Mouse (Mus musculus): Measurements from ENCODE around the gene Slc15a2. TPM values are rescaled to one million over a fixed set of nuclear protein-coding genes. Genes with fewer than 3 reads are reported as not detected.

Slc15a2 gene
- polyA plus RNA-seq, 1 experiment from 2014 or later = 13.6 TPM

GRCm38 (mm10) chr16:36711760-36712159 lies 73.0 kb downstream of the Slc15a2 start:
- H3K4me2 ChIP-seq = no peak overlapping the region
- ATAC-seq (ENCODE audit: low read depth) = no peak
- no peaks in the 10 kb centered on the region for H3K4me1 ChIP-seq (replicated peaks)
- H3K9ac ChIP-seq = no peak overlapping the region
- no peaks in the 10 kb centered on the region for H3K36me3 ChIP-seq
- H3K4me3 ChIP-seq = no peak overlapping the region
- 93% methylated on average over 12 of the region's 12 CpGs for WGBS
- H3K27ac ChIP-seq (replicated peaks) = no peak overlapping the region
- H3K27me3 ChIP-seq = no peaks in the 10 kb centered on the region
- no peaks in the 10 kb centered on the region for H3K9me3 ChIP-seq

GRCm38 (mm10) chr16:36710794-36711193 lies 74.0 kb downstream of the Slc15a2 start:
- H3K4me3 ChIP-seq = no peak overlapping the region
- H3K4me2 ChIP-seq = no peak overlapping the region
- no peaks in the 10 kb centered on the region for H3K4me1 ChIP-seq (replicated peaks)
- no peaks in the 10 kb centered on the region for H3K27me3 ChIP-seq
- H3K36me3 ChIP-seq = no peaks in the 10 kb centered on the region
- ATAC-seq (ENCODE audit: low read depth) = no peak
- 89% methylated on average over 2 of the region's 2 CpGs for WGBS
- H3K9ac ChIP-seq = no peak overlapping the region
- H3K27ac ChIP-seq (replicated peaks) = no peak overlapping the region
- H3K9me3 ChIP-seq = no peaks in the 10 kb centered on the region

- Histone ChIP-seq H3K9ac (no peak overlapping the region), H3K9me3 (no peaks in the 10 kb centered on the region), H3K36me3 (no peaks in the 10 kb centered on the region), H3K27ac (replicated peaks) (no peak overlapping the region), H3K4me2 (no peak overlapping the region), H3K4me1 (replicated peaks) (no peaks in the 10 kb centered on the region), H3K4me3 (no peak overlapping the region), H3K27me3 (no peaks in the 10 kb centered on the region)
- no peak for ATAC-seq (ENCODE audit: low read depth)
- WGBS = 97% methylated on average over 17 of the region's 17 CpGs
Measured at GRCm38 (mm10) chr16:36709405-36709804, 75.4 kb downstream of the Slc15a2 start.

GRCm38 (mm10) chr16:36708751-36709150 lies 76.0 kb downstream of the Slc15a2 start:
- ATAC-seq (ENCODE audit: low read depth) = no peak
- Histone ChIP-seq H3K4me1 (replicated peaks) (no peaks in the 10 kb centered on the region), H3K4me3 (no peak overlapping the region), H3K27ac (replicated peaks) (no peak overlapping the region), H3K4me2 (no peak overlapping the region), H3K27me3 (no peaks in the 10 kb centered on the region), H3K9me3 (no peaks in the 10 kb centered on the region), H3K9ac (no peak overlapping the region), H3K36me3 (no peaks in the 10 kb centered on the region)
- 88% methylated on average over 7 of the region's 7 CpGs for WGBS

GRCm38 (mm10) chr16:36707702-36708423 lies 76.9 kb downstream of the Slc15a2 start:
- no peaks in the 10 kb centered on the region for H3K9me3 ChIP-seq
- WGBS = 68% methylated on average over 6 of the region's 6 CpGs
- H3K27me3 ChIP-seq = no peaks in the 10 kb centered on the region
- H3K27ac ChIP-seq (replicated peaks) = no peak overlapping the region
- no peaks in the 10 kb centered on the region for H3K4me1 ChIP-seq (replicated peaks)
- no peak for ATAC-seq (ENCODE audit: low read depth)
- H3K36me3 ChIP-seq = no peaks in the 10 kb centered on the region
- no peak overlapping the region for H3K9ac ChIP-seq
- H3K4me2 ChIP-seq = no peak overlapping the region
- no peak overlapping the region for H3K4me3 ChIP-seq

- 90% methylated on average over 2 of the region's 2 CpGs for whole genome bisulfite sequencing
- ATAC-seq (ENCODE audit: low read depth) = no peak
Measured at GRCm38 (mm10) chr16:36700484-36700883, 84.3 kb downstream of the Slc15a2 start.

More at GRCm38 (mm10) chr16:36700484-36700883, 84.3 kb downstream of the Slc15a2 start:
- Histone ChIP-seq H3K36me3 (no peaks in the 10 kb centered on the region), H3K4me3 (no peak overlapping the region), H3K4me2 (no peak overlapping the region), H3K27ac (replicated peaks) (no peak overlapping the region), H3K4me1 (replicated peaks) (no peaks in the 10 kb centered on the region), H3K9ac (no peak overlapping the region), H3K27me3 (peaks cover 5% of the 10 kb centered on the region; the same call in 1 of the 2 replicates), H3K9me3 (no peaks in the 10 kb centered on the region)

Small RNA genes lying within 50 kb of the gene (microRNA-seq; reads per million reads assigned to microRNA genes)
- gene Gm22617 = not detected

Other genes with a start within 250 kb of the Slc15a2 start
- gene Casr, start 222.8 kb downstream of the Slc15a2 start, polyA plus RNA-seq (2015; fragmentation: Nextera tagmentation; extraction: Ambion mirVana) = not detected in 2 replicates
- gene Cd86, start 118.9 kb downstream of the Slc15a2 start, polyA plus RNA-seq (2015; fragmentation: Nextera tagmentation; extraction: Ambion mirVana) = 1.6 and 1.9 TPM in 2 replicates
- not detected in 2 replicates for gene Ildr1, start 91.0 kb downstream of the Slc15a2 start, polyA plus RNA-seq (2015; fragmentation: Nextera tagmentation; extraction: Ambion mirVana)
- 59.3 and 67.2 TPM in 2 replicates for gene Iqcb1, start 43.4 kb upstream of the Slc15a2 start, polyA plus RNA-seq (2015; fragmentation: Nextera tagmentation; extraction: Ambion mirVana)
- gene Eaf2, start 90.0 kb upstream of the Slc15a2 start, polyA plus RNA-seq (2015; fragmentation: Nextera tagmentation; extraction: Ambion mirVana) = 0.48 and 0.77 TPM in 2 replicates
- gene Golgb1, start 90.2 kb upstream of the Slc15a2 start, polyA plus RNA-seq (2015; fragmentation: Nextera tagmentation; extraction: Ambion mirVana) = 90.6 and 91.7 TPM in 2 replicates
- gene Hcls1, start 150.0 kb upstream of the Slc15a2 start, polyA plus RNA-seq (2015; fragmentation: Nextera tagmentation; extraction: Ambion mirVana) = 3.0 and 3.8 TPM in 2 replicates
- 0.06 TPM in 1 of 2 replicates, not detected in the other for gene Fbxo40, start 205.5 kb upstream of the Slc15a2 start, polyA plus RNA-seq (2015; fragmentation: Nextera tagmentation; extraction: Ambion mirVana)
- gene Polq, start 226.8 kb upstream of the Slc15a2 start, polyA plus RNA-seq (2015; fragmentation: Nextera tagmentation; extraction: Ambion mirVana) = 3.5 and 4.2 TPM in 2 replicates